Mouse (Mus musculus): ENCODE data around the gene Fbxo7. TPM values are rescaled to one million over a fixed set of nuclear protein-coding genes. Genes with fewer than 3 reads are reported as not detected.

The Fbxo7 gene
- polyA plus RNA-seq, 1 experiment from 2014 or later: 40.1 TPM

DNA sequence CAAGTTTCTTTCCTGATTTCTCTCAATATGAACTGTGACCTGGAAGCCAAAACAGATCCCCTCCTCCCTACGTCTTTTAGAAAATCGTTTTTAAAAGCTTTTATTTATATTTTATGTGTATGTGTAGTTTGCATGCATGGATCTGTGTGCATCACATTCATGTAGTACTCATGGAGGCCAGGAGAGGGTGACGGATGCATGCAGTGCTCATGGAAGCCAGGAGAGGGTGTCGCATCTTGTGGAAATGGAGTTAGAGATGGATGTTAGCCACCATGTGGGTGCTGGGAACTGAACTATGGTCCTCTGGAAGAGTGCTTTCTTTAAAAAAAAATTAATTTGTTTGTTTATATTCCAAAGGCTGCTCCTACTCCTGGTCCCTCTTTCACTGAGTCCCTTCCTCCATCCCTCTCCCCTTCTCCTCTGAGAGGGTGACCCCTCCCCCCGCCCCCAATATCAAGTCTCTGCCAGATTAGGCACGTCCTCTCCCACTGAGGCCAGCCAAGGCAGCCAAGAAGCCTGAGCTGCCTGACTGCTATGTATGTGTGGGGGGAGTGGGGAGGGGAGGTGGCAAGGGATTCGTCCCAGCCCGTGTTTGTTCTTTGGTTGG is 34.6 kb downstream of the Fbxo7 start:
- Histone ChIP-seq H3K4me3 (ENCODE audit: low read length) (no peak overlapping the region), H3K4me2 (replicated peaks; ENCODE audit: low read depth, low read length) (no peak overlapping the region), H3K36me3 (ENCODE audit: insufficient read depth, low read length) (peaks cover 6% of the 10 kb centered on the region; the same call in 1 of the 2 replicates), H3K4me1 (ENCODE audit: insufficient read depth, low read length) (no peaks in the 10 kb centered on the region), H3K27ac (ENCODE audit: low read length) (no peak overlapping the region), H3K27me3 (ENCODE audit: insufficient read depth, low read length) (no peaks in the 10 kb centered on the region), H3K9me3 (ENCODE audit: low read length) (peaks cover 5% of the 10 kb centered on the region; the same call in 1 of the 2 replicates), H3K9ac (replicated peaks; ENCODE audit: low read length) (no peak overlapping the region)
- no peak for ATAC-seq (ENCODE audit: low FRiP score, low TSS enrichment)
- 82% methylated on average over 8 of the region's 8 CpGs for WGBS

DNA sequence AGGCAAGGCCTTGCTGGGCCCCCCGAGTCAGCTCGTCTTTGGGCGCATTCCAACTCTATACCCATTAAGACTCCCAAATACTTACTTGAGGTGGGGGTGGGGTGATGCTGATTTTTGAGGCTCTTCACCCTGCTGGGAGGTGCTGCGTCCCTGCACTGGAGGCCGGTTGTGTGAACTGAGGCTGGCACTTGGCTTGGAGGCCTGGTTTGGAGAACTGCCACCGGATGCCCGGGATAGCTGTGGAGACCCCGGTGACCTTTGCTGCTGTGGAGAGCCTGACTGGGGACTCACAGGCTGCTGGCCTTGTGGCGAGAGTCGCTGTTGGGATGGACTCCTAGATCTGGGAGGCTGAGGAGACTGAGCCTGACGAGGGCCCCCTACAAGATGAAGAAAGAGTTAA is 35.5 kb downstream of the Fbxo7 start:
- Histone ChIP-seq H3K4me1 (ENCODE audit: insufficient read depth, low read length) (no peaks in the 10 kb centered on the region), H3K4me3 (ENCODE audit: low read length) (no peak overlapping the region), H3K4me2 (replicated peaks; ENCODE audit: low read depth, low read length) (no peak overlapping the region), H3K9ac (replicated peaks; ENCODE audit: low read length) (no peak overlapping the region), H3K9me3 (ENCODE audit: low read length) (peaks cover 9% of the 10 kb centered on the region), H3K27me3 (ENCODE audit: insufficient read depth, low read length) (no peaks in the 10 kb centered on the region), H3K36me3 (ENCODE audit: insufficient read depth, low read length) (peaks cover 6% of the 10 kb centered on the region; the same call in 1 of the 2 replicates), H3K27ac (ENCODE audit: low read length) (no peak overlapping the region)
- 78% methylated on average over 11 of the region's 11 CpGs for WGBS
- no peak for ATAC-seq (ENCODE audit: low FRiP score, low TSS enrichment)

DNA sequence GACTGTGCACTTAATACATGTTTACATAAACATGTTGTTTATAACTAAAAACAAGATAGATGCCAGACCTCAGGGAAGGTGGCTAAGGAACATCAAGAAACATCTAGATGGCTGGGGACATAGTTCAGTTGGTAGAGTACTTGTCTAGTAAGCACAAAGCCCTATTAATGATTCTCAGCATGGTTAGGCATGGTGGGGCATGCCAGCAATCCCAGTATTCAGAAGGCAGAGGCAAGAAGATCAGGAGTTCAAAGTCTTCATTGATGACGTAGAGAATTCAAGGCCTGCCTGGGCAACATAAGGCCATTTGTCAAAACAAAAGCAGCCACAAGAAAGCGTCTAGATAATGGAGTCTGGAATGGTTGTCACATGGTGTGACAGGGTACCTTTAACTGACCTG is 35.9 kb downstream of the Fbxo7 start:
- Histone ChIP-seq H3K36me3 (ENCODE audit: insufficient read depth, low read length) (peaks cover 6% of the 10 kb centered on the region; the same call in 1 of the 2 replicates), H3K4me3 (ENCODE audit: low read length) (no peak overlapping the region), H3K9ac (replicated peaks; ENCODE audit: low read length) (no peak overlapping the region), H3K9me3 (ENCODE audit: low read length) (peaks cover 9% of the 10 kb centered on the region), H3K27me3 (ENCODE audit: insufficient read depth, low read length) (no peaks in the 10 kb centered on the region), H3K4me2 (replicated peaks; ENCODE audit: low read depth, low read length) (no peak overlapping the region), H3K27ac (ENCODE audit: low read length) (0 out of 2 replicates have a peak overlapping the region, but pooled peaks have one; percentile 35), H3K4me1 (ENCODE audit: insufficient read depth, low read length) (no peaks in the 10 kb centered on the region)
- WGBS: 63% methylated on average over 2 of the region's 2 CpGs
- ATAC-seq (ENCODE audit: low FRiP score, low TSS enrichment): peak; percentile 36; the same call in 1 of the 2 replicates

DNA sequence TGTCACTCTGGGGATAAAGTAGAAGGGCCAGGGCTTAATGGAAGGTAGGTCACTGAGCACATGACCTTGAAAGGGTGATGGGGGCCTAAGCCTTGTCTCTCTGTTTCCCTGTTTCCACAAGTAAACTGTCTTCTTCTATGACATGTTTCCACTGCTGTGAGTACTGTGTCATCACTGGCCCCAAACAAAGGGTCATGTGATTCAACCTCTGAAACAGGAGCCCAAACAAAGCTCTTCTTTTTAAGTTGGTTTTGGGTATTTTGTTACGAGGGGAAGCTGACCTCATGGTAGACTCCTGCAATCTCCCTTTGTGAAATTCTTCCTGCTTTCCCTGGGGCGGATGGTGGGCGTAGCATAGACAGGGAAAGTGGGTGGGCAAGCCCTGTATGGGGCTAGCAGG is 38.5 kb downstream of the Fbxo7 start:
- no peak overlapping the region for H3K27ac ChIP-seq (ENCODE audit: low read length)
- H3K27me3 ChIP-seq (ENCODE audit: insufficient read depth, low read length): no peaks in the 10 kb centered on the region
- ATAC-seq (ENCODE audit: low FRiP score, low TSS enrichment): no peak
- peaks cover 9% of the 10 kb centered on the region for H3K9me3 ChIP-seq (ENCODE audit: low read length)
- H3K4me2 ChIP-seq (replicated peaks; ENCODE audit: low read depth, low read length): no peak overlapping the region
- WGBS: 55% methylated on average over 3 of the region's 3 CpGs
- 0 out of 2 replicates have a peak, but pooled peaks cover 3% of the 10 kb centered on the region for H3K4me1 ChIP-seq (ENCODE audit: insufficient read depth, low read length)
- H3K36me3 ChIP-seq (ENCODE audit: insufficient read depth, low read length): peaks cover 6% of the 10 kb centered on the region; the same call in 1 of the 2 replicates
- no peak overlapping the region for H3K4me3 ChIP-seq (ENCODE audit: low read length)
- H3K9ac ChIP-seq (replicated peaks; ENCODE audit: low read length): no peak overlapping the region

DNA sequence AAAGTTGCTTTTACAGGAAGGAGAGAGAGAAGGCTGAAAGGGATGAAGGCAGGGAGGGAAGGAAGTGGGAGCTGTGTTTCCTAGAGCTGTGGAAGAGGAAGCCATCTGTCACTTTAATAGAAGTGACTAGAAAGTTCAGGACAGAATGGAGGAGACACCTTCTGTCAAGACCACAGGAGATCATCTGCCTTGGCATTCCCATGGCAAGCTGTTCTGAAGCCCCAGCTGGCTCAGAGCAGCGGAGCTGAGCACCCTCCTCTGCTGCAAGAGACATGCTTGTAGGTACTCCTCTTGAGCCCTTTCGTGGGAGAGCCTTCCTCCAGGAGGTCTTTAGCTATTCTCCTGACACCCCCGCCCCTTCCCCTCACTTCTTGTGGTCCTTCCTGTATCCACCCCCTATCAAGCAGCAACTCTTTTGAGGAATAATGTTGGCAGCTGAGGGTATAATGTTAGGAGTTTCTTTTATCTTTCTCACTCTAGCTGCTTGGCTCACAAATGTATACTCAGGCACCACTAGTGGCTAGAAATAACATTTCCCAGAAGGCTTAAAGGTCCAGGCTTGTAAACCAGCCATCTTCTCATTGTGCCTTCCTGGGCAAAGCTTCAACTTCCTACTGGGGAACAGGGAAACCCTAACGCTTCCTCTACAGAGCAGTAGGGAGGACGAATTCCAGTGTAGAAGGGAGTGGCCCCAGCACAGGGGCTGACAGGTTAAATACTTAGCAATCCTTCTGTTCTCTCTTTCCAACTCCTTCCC is 40.7 kb downstream of the Fbxo7 start:
- WGBS: 70% methylated on average over 5 of the region's 5 CpGs
- no peak overlapping the region for H3K4me3 ChIP-seq (ENCODE audit: low read length)

DNA sequence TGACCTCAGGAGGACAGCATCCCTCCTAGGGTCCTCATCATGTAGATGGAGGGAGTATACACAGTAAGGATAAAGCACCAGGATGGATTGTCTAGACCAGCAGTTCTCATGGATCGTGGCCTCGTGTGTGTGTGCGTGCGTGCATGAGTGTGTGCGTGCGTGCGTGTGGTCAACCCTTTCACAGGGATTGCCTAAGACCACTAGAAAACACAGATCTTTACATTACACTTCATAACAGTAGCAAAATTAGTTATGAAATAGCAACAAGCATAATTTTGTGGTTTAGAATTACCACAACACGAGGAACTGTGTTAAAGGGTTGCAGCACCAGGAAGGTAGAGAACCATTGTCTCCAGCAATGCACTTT is 41.2 kb downstream of the Fbxo7 start:
- WGBS: 92% methylated on average over 8 of the region's 8 CpGs
- Histone ChIP-seq H3K4me1 (ENCODE audit: insufficient read depth, low read length) (0 out of 2 replicates have a peak, but pooled peaks cover 9% of the 10 kb centered on the region), H3K4me2 (replicated peaks; ENCODE audit: low read depth, low read length) (no peak overlapping the region), H3K9me3 (ENCODE audit: low read length) (peaks cover 4% of the 10 kb centered on the region; the same call in 1 of the 2 replicates), H3K27ac (ENCODE audit: low read length) (no peak overlapping the region), H3K27me3 (ENCODE audit: insufficient read depth, low read length) (no peaks in the 10 kb centered on the region), H3K4me3 (ENCODE audit: low read length) (no peak overlapping the region), H3K9ac (replicated peaks; ENCODE audit: low read length) (no peak overlapping the region), H3K36me3 (ENCODE audit: insufficient read depth, low read length) (no peaks in the 10 kb centered on the region)
- no peak for ATAC-seq (ENCODE audit: low FRiP score, low TSS enrichment)

More for the DNA sequence above, 40.7 kb downstream of the Fbxo7 start:
- Histone ChIP-seq H3K4me1 (ENCODE audit: insufficient read depth, low read length) (0 out of 2 replicates have a peak, but pooled peaks cover 9% of the 10 kb centered on the region), H3K36me3 (ENCODE audit: insufficient read depth, low read length) (no peaks in the 10 kb centered on the region), H3K4me2 (replicated peaks; ENCODE audit: low read depth, low read length) (no peak overlapping the region), H3K9me3 (ENCODE audit: low read length) (peaks cover 4% of the 10 kb centered on the region; the same call in 1 of the 2 replicates), H3K27ac (ENCODE audit: low read length) (no peak overlapping the region), H3K27me3 (ENCODE audit: insufficient read depth, low read length) (no peaks in the 10 kb centered on the region), H3K9ac (replicated peaks; ENCODE audit: low read length) (no peak overlapping the region)
- no peak for ATAC-seq (ENCODE audit: low FRiP score, low TSS enrichment)

DNA sequence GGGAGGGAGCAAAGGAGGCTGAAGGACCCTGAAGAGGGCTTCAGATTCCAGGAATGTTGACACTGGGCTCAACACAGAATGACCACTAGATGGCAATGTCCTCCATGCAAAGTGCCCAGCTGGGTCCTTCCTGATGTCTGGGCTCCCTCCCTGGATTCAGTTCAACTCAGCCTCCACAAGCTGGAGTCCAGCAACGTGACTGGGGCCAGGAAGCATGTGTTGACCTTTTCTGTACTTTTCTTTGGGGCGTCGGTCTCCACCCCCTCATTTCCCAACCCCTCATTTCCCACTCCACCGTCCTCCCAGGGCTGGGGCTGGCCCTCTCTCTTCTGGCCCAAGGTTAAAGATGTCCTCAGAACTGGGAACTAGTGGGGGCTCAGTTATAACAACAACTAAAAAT is 43.2 kb downstream of the Fbxo7 start:
- Histone ChIP-seq H3K27ac (ENCODE audit: low read length) (no peak overlapping the region), H3K4me3 (ENCODE audit: low read length) (no peak overlapping the region), H3K9ac (replicated peaks; ENCODE audit: low read length) (no peak overlapping the region), H3K9me3 (ENCODE audit: low read length) (peaks cover 4% of the 10 kb centered on the region; the same call in 1 of the 2 replicates), H3K4me2 (replicated peaks; ENCODE audit: low read depth, low read length) (no peak overlapping the region), H3K36me3 (ENCODE audit: insufficient read depth, low read length) (no peaks in the 10 kb centered on the region), H3K4me1 (ENCODE audit: insufficient read depth, low read length) (0 out of 2 replicates have a peak, but pooled peaks cover 9% of the 10 kb centered on the region), H3K27me3 (ENCODE audit: insufficient read depth, low read length) (no peaks in the 10 kb centered on the region)
- WGBS: 4% methylated on average over 4 of the region's 4 CpGs
- ATAC-seq (ENCODE audit: low FRiP score, low TSS enrichment): peak; percentile 83

DNA sequence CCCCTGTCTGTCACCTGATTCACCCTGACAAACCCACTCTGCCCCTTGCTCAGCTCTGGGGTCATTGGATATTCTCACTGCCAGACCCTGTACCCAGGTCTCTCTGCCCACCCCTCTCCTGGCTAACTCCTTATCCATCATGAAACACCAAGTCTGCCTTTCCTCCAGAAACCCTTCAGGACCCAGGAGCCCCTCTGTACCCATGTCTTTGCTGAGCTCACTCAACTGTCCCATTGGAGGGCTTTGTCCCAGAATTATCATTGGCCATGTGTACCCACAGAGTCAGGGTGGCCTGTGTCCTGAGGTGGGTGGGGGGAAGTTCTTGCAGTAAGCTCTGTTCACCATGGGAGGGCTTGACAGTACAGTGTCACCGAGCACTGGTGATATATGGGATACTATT is 43.9 kb downstream of the Fbxo7 start:
- H3K27me3 ChIP-seq (ENCODE audit: insufficient read depth, low read length): no peaks in the 10 kb centered on the region
- no peak overlapping the region for H3K4me3 ChIP-seq (ENCODE audit: low read length)
- H3K9ac ChIP-seq (replicated peaks; ENCODE audit: low read length): no peak overlapping the region
- H3K36me3 ChIP-seq (ENCODE audit: insufficient read depth, low read length): no peaks in the 10 kb centered on the region
- ATAC-seq (ENCODE audit: low FRiP score, low TSS enrichment): no peak
- 0 out of 2 replicates have a peak, but pooled peaks cover 9% of the 10 kb centered on the region for H3K4me1 ChIP-seq (ENCODE audit: insufficient read depth, low read length)
- no peak overlapping the region for H3K27ac ChIP-seq (ENCODE audit: low read length)
- H3K4me2 ChIP-seq (replicated peaks; ENCODE audit: low read depth, low read length): no peak overlapping the region
- H3K9me3 ChIP-seq (ENCODE audit: low read length): peaks cover 4% of the 10 kb centered on the region; the same call in 1 of the 2 replicates
- 77% methylated on average over 1 of the region's 1 CpGs for WGBS

DNA sequence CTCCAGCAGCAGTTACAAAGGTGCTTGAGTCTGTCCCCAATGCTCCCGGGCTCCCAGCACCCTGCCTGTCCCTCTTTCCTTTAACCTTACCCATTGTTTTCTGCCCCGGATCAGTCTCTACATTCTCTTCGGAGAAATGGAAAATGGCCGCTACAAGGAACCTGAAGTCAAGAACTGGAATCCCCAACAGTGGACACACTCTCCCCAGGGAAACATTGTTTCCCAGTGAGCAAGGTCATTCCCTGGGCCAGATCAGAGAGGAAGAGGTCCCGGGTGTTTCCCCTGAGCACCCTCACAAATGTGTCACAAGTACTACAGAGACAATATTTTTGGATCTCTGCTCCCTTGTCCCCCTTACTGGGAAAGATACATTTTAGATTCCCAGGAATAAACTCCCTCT is 44.9 kb downstream of the Fbxo7 start:
- Histone ChIP-seq H3K27ac (ENCODE audit: low read length) (no peak overlapping the region), H3K9ac (replicated peaks; ENCODE audit: low read length) (no peak overlapping the region), H3K4me1 (ENCODE audit: insufficient read depth, low read length) (0 out of 2 replicates have a peak, but pooled peaks cover 9% of the 10 kb centered on the region), H3K4me2 (replicated peaks; ENCODE audit: low read depth, low read length) (no peak overlapping the region), H3K27me3 (ENCODE audit: insufficient read depth, low read length) (no peaks in the 10 kb centered on the region), H3K36me3 (ENCODE audit: insufficient read depth, low read length) (no peaks in the 10 kb centered on the region), H3K4me3 (ENCODE audit: low read length) (no peak overlapping the region), H3K9me3 (ENCODE audit: low read length) (peaks cover 4% of the 10 kb centered on the region; the same call in 1 of the 2 replicates)
- 69% methylated on average over 5 of the region's 5 CpGs for WGBS
- ATAC-seq (ENCODE audit: low FRiP score, low TSS enrichment): no peak

DNA sequence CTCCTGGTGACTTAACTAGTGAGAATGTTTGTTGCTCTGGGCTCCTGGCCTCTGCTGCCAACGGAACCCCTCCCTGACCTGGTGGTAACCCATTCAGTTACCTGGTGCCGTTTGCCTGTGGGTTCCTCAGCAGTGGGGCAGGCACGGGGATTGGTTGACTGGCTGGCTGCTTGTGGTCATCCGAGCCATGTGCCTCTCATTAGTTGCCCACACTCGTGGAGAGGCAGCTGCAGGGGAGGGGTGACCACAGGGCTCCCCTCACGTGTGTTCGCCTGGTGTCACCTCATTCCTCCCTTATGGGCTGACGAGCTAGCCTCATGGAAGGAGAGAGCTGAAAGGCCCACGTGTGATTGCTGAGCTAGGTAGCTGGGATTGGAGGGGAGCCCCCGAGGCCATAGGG is 46.1 kb downstream of the Fbxo7 start:
- ATAC-seq (ENCODE audit: low FRiP score, low TSS enrichment): no peak
- H3K27ac ChIP-seq (ENCODE audit: low read length): no peak overlapping the region
- H3K9me3 ChIP-seq (ENCODE audit: low read length): no peaks in the 10 kb centered on the region
- H3K4me3 ChIP-seq (ENCODE audit: low read length): no peak overlapping the region
- no peak overlapping the region for H3K9ac ChIP-seq (replicated peaks; ENCODE audit: low read length)
- H3K4me1 ChIP-seq (ENCODE audit: insufficient read depth, low read length): 0 out of 2 replicates have a peak, but pooled peaks cover 9% of the 10 kb centered on the region
- H3K36me3 ChIP-seq (ENCODE audit: insufficient read depth, low read length): no peaks in the 10 kb centered on the region
- H3K27me3 ChIP-seq (ENCODE audit: insufficient read depth, low read length): no peaks in the 10 kb centered on the region
- WGBS: 59% methylated on average over 10 of the region's 10 CpGs
- H3K4me2 ChIP-seq (replicated peaks; ENCODE audit: low read depth, low read length): no peak overlapping the region
